Mouse (Mus musculus): ENCODE measurements around the gene Hes3. TPM values are rescaled to one million over a fixed set of nuclear protein-coding genes. Genes with fewer than 3 reads are reported as not detected.

The Hes3 gene
- polyA plus RNA-seq, 1 experiment from 2014 or later = 0.67 TPM

DNA sequence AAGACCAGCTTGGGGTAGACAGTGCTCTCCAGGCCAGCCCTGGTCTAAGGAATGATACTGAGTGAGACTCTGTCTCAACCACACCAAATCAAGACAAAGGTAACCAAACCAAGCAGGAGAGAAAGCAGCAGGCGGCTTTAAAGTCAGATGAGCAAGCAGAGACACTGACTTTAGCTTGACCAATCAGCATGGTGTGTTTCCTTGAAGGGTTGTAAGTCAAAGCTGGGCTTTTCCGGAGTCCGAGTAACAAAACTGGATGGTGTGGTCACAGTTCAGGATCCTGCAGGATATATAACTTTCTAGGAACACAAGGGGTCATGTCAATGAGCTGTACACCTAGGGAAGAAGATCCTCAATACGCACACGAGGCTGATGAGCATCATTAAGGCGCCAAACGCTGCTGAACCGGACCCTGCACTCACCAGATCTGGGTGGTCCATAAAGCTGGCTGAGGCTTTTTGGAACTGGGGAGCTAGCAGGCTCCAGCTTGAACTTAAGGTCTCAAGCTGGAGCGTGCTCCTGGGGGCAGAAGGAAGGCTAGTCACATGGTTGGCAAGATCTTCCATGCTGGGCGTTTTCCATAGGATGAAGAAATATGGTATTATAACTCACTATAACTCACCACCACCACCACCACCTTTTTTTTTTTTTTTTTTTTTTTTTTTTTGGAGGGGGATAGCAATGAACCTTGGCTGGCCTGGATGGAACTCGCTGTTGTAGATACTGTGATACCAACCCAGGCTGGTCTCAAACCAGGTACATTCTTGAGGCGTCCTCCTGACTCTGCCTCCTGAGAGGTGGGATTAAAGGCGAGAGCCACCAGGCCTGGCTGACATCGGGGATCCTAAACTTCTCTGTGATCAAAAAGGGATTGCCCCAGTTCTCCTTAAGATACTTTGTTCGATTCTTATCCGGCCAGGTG, 33.4 kb upstream of the Hes3 start:
- peak; percentile 46 for ATAC-seq (replicated peaks)
- H3K9ac ChIP-seq = no peak overlapping the region
- H3K4me2 ChIP-seq = peak overlapping the region; percentile 30; the same call in 1 of the 2 replicates

DNA sequence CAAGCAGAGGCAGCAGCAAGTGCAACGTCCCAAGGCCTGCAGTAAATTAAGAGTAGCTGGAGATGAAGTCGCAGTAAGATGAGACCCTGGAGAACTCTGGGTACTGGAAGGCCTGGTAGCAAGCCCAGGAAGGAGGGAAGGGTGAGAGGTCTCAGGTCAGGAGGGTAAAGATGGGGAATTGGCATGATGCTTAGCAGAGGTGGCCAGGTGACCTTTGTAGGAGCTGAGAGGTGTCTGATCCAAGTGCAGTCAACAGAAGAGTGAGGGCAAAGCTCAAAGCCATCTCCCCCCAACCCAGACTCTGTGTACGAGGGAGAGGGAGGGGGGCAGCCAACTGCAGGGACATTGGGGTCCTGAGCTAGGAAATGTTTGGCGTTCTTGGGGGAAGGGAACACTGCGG, 30.0 kb upstream of the Hes3 start:
- Histone ChIP-seq H3K27ac (no peak overlapping the region), H3K36me3 (replicated peaks) (no peaks in the 10 kb centered on the region), H3K4me3 (no peak overlapping the region), H3K27me3 (replicated peaks) (peaks cover 20% of the 10 kb centered on the region), H3K9me3 (no peaks in the 10 kb centered on the region), H3K4me1 (peaks cover 7% of the 10 kb centered on the region), H3K9ac (no peak overlapping the region), H3K4me2 (no peak overlapping the region)
- ATAC-seq (replicated peaks) = no peak
- WGBS = 50% methylated on average over 5 of the region's 5 CpGs

More for the DNA sequence above, 33.4 kb upstream of the Hes3 start:
- WGBS = 58% methylated on average over 16 of the region's 16 CpGs
- H3K4me1 ChIP-seq = peaks cover 20% of the 10 kb centered on the region
- no peaks in the 10 kb centered on the region for H3K27me3 ChIP-seq (replicated peaks)
- H3K36me3 ChIP-seq (replicated peaks) = peaks cover 6% of the 10 kb centered on the region; the same call in 1 of the 2 replicates
- no peaks in the 10 kb centered on the region for H3K9me3 ChIP-seq
- no peak overlapping the region for H3K27ac ChIP-seq
- H3K4me3 ChIP-seq = peak overlapping the region; percentile 70

DNA sequence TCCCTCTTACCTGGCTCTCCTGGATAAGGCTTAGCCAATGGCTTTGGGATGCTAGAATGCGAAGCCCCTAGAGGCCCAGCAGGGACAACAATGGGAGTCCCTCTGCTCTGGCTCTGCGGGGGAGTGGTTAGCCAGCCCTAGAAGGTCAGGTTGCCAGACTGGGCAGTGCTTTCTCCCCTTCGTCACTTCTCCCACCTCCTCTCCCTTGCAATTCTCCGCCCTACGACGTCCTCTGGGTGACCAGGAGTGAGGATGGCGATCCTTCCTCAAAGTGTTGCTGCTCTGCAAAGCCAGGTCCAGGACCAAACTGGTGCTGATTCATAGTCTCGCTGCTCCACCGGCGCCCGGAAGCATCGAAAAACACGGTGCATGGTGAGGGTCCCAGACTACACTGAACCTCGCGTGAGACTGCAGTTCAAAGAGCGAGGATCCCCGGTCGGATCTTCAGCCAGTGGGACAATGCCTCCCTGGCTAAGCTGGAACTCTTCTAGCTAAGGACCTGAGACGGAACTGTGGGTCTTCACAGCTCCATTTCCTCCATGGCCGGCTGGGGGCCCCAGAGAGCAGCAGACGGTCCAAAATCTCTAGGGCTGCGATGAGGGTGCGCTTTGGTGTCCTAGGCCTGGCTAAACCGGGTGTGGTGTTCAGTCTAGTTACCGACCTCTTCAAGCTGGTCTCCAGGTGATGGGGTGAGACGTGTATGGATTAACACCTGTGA, 27.2 kb upstream of the Hes3 start, which contains the start of gene Rnf207:
Rnf207 (minus strand) TSS at position 477 of the 718 bp plus-strand sequence.
- Histone ChIP-seq H3K36me3 (replicated peaks) (no peaks in the 10 kb centered on the region), H3K9ac (no peak within 1 kb of the TSS), H3K27ac (no peak within 1 kb of the TSS), H3K4me1 (peaks cover 14% of the 10 kb centered on the region), H3K4me3 (0 out of 2 replicates have a peak within 1 kb of the TSS, but pooled peaks have one; percentile 3), H3K27me3 (replicated peaks) (peaks cover 47% of the 10 kb centered on the region), H3K9me3 (no peaks in the 10 kb centered on the region), H3K4me2 (peak within 1 kb of the TSS; percentile 7)
- ATAC-seq (replicated peaks) = no peak
- WGBS = 4% methylated on average over 26 of the region's 26 CpGs

DNA sequence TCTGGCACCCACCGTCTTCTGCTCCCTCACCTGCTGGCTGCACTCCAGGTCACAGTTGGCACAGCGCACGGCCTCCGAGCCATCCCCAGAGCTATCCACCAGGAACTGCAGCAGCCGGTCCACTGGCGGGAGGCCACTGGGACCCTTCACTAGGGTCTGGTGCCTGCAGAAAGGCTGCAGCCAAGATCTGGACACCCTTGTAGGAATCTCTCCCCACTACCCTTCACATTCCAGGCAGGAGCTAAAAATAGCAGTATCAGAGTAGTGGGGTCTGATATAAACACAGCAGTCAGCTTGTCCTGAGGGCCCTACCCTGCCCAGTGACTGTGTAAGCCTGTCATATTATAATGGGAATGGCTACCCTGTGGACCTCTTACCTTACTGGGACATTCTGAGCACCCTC, 26.2 kb upstream of the Hes3 start:
- Histone ChIP-seq H3K27ac (no peak overlapping the region), H3K4me3 (no peak overlapping the region), H3K9ac (no peak overlapping the region), H3K4me1 (peaks cover 25% of the 10 kb centered on the region), H3K36me3 (replicated peaks) (no peaks in the 10 kb centered on the region), H3K27me3 (replicated peaks) (peaks cover 56% of the 10 kb centered on the region), H3K4me2 (no peak overlapping the region), H3K9me3 (no peaks in the 10 kb centered on the region)
- 86% methylated on average over 6 of the region's 6 CpGs for WGBS
- ATAC-seq (replicated peaks) = no peak

DNA sequence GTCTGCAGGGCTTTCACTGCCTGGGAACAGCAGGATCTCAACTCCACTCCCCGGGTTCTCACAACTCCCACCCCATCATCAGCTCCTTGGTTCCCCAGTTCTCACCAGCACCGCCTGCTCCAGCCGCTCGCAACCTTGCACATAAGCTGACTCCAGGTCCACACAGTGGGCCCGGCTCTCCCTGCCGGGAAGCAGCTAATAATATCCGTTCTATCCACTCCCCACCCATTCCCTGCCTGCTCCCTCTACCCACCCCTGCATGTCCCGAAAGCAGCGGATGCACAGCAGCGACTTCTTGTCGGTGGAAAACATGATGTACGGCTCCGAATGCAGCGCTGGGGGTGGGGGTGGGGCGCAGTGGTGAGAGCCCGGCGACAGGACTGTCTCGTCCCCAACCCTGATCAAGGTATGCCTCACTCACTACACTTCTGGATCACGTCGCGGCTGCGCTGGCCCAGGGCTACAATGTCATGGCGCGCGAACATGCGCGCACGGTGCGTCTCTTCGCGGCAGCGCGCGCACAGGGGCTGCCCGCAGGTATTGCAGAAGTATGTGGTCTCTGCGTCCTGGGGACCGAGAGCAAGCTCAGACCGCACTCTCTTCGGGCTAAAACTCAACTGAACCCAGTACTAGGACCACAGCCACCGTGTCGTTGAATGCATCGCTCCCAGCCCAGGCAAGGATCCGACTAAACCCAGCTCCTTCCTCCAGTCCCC, 24.2 kb upstream of the Hes3 start:
- no peak for ATAC-seq (replicated peaks)
- H3K27me3 ChIP-seq (replicated peaks) = peaks cover 75% of the 10 kb centered on the region
- peak overlapping the region; percentile 61 for H3K4me2 ChIP-seq
- peaks cover 31% of the 10 kb centered on the region for H3K4me1 ChIP-seq
- under 1% methylated on average over 43 of the region's 43 CpGs for WGBS
- peak overlapping the region; percentile 30; the same call in 1 of the 2 replicates for H3K9ac ChIP-seq
- H3K36me3 ChIP-seq (replicated peaks) = no peaks in the 10 kb centered on the region
- no peak overlapping the region for H3K27ac ChIP-seq
- no peaks in the 10 kb centered on the region for H3K9me3 ChIP-seq
- H3K4me3 ChIP-seq = peak overlapping the region; percentile 37

DNA sequence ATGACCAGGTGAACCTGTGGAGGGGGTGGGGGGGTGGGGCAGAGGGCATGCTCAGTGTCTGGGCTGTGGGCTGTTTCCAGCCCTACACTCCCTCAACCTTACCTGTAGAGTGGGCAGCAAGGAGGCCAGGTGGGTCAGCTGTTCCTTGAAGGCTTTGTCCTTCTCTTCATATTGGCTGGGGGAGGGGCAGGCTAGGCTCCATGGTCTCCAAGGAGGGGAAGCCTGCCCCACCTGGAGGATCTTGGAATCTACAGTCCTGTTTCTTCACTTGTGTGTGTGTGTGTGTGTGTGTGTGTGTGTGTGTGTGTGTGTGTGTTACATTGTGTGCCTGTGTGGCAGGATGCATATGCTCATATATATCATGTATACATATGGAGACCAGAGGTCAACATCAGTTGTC, 22.5 kb upstream of the Hes3 start:
- Histone ChIP-seq H3K27me3 (replicated peaks) (peaks cover 77% of the 10 kb centered on the region), H3K4me3 (peak overlapping the region; percentile 37), H3K9me3 (no peaks in the 10 kb centered on the region), H3K9ac (no peak overlapping the region), H3K4me2 (peak overlapping the region; percentile 60), H3K4me1 (peaks cover 31% of the 10 kb centered on the region), H3K36me3 (replicated peaks) (no peaks in the 10 kb centered on the region), H3K27ac (no peak overlapping the region)
- ATAC-seq (replicated peaks) = peak; percentile 49

DNA sequence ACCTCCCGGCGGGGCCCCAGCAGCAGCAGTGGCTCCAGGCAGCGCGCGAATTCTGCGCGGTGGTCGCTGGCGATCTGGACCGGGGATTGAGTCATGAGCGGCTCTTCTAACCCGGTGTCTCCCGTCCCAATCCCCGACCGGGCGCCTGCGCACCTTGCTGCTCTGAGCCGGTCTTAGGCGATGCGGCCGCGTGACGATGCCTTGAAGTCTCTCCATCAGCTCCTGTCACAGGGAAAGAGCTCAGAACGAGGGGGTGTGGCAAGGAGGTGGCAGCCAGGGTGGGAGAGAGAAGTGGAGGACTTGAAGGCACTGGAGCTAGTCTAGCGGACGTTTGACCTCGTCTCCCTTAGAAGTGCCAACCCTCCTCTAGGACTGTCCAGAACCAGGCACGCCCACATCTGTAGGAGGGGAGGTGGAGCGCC, 21.8 kb upstream of the Hes3 start:
- Histone ChIP-seq H3K4me3 (peak overlapping the region; percentile 37), H3K9ac (peak overlapping the region; percentile 43), H3K27me3 (replicated peaks) (peaks cover 74% of the 10 kb centered on the region), H3K36me3 (replicated peaks) (no peaks in the 10 kb centered on the region), H3K4me1 (peaks cover 31% of the 10 kb centered on the region), H3K27ac (no peak overlapping the region), H3K4me2 (peak overlapping the region; percentile 60), H3K9me3 (no peaks in the 10 kb centered on the region)
- peak; percentile 67 for ATAC-seq (replicated peaks)
- under 1% methylated on average over 29 of the region's 29 CpGs for WGBS

DNA sequence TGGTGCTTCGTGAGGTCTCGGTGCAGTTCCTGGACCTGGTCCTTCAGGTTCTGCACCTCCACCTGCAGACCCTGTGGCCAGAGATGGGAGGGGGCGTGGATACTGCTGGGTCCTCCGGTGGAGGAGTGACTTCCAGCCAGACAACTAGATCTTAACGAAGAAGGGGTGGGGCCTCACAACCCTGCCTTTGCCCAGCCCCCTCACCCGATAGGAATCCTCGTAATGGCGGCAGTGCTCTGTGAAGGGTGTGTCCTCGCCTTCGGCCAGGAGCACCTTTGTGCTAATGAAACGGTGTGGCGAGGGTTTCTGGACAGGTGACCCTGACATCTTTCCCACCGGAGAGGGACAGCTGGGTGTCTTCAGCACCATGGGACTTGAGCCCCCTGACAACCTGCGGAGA, 20.7 kb upstream of the Hes3 start:
- no peak overlapping the region for H3K27ac ChIP-seq
- H3K9me3 ChIP-seq = no peaks in the 10 kb centered on the region
- no peaks in the 10 kb centered on the region for H3K36me3 ChIP-seq (replicated peaks)
- peak overlapping the region; percentile 3; the same call in 1 of the 2 replicates for H3K9ac ChIP-seq
- peaks cover 64% of the 10 kb centered on the region for H3K27me3 ChIP-seq (replicated peaks)
- H3K4me3 ChIP-seq = peak overlapping the region; percentile 37
- 3% methylated on average over 14 of the region's 14 CpGs for WGBS
- H3K4me1 ChIP-seq = peaks cover 31% of the 10 kb centered on the region
- peak overlapping the region; percentile 60 for H3K4me2 ChIP-seq
- 0 out of 2 replicates have a peak, but pooled peaks have one; percentile 7 for ATAC-seq (replicated peaks)

DNA sequence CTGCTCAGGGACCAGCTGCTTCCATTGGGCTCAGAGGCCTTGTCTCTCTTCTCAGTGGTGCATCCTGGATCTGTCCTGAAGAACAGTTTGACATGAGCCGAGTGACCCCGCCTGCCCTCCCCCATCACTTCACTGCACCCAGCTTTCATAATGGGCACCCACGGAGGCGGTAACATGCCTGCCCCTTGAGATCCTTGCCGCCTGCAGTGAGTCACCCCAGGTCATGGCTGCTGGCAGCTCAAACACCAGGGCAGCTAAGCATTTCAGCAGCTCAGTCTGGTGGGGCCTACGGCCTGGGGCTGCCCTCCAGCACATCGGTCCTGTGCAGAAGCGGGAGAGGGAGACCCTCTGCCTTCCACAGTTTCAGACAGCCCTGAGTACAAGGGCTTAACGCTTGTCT, 16.1 kb upstream of the Hes3 start:
- no peak overlapping the region for H3K4me3 ChIP-seq
- 0 out of 2 replicates have a peak, but pooled peaks cover 2% of the 10 kb centered on the region for H3K36me3 ChIP-seq (replicated peaks)
- H3K4me1 ChIP-seq = peaks cover 5% of the 10 kb centered on the region
- H3K9me3 ChIP-seq = no peaks in the 10 kb centered on the region
- WGBS = 79% methylated on average over 9 of the region's 9 CpGs
- H3K9ac ChIP-seq = no peak overlapping the region
- ATAC-seq (replicated peaks) = no peak
- H3K27me3 ChIP-seq (replicated peaks) = peaks cover 20% of the 10 kb centered on the region
- no peak overlapping the region for H3K27ac ChIP-seq
- no peak overlapping the region for H3K4me2 ChIP-seq

DNA sequence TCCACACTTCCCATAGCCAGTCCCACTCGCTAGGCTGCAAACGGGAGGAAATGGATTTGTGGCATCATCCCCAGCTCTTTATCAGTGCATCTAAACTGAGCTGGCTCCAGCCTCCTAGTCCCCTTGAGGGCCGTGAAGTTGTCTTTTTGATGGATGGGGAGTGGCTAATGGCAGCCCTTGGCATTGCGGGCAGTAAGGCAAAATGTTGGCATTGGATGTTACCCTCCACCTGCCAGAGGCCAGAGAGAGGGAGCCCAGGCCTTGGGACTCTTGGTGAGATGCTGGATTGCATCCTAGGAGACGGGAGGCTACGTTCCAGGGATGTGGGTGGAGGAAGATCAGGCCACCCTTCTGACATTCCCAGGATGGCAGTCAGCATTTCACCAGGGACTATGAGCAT, 14.5 kb upstream of the Hes3 start:
- H3K9me3 ChIP-seq = no peaks in the 10 kb centered on the region
- ATAC-seq (replicated peaks) = no peak
- H3K27me3 ChIP-seq (replicated peaks) = peaks cover 5% of the 10 kb centered on the region
- H3K4me3 ChIP-seq = no peak overlapping the region
- H3K36me3 ChIP-seq (replicated peaks) = 0 out of 2 replicates have a peak, but pooled peaks cover 2% of the 10 kb centered on the region
- H3K4me1 ChIP-seq = no peaks in the 10 kb centered on the region
- no peak overlapping the region for H3K4me2 ChIP-seq
- H3K9ac ChIP-seq = no peak overlapping the region
- no peak overlapping the region for H3K27ac ChIP-seq
- 87% methylated on average over 6 of the region's 6 CpGs for WGBS

DNA sequence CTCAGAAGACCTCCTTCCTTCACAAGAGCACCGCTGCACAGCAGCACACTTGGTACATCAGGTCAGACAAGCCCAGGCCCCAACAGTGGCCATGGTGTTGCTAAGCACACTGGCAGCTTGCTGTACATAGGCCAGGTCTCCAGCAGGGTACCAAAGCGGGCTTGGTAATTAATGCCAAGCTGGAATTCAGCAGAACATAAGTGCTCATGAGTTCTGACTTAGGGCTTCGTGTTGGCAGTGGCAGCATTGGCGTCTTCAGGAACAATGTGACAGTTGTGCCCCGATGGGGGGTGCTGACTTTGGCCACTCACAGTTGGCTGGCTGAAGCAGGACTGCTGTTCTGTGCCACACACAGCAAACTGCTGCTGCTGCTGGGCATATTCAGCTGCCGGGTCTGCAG, 13.2 kb upstream of the Hes3 start:
- Histone ChIP-seq H3K27me3 (replicated peaks) (no peaks in the 10 kb centered on the region; the same call in 1 of the 2 replicates), H3K9ac (no peak overlapping the region), H3K4me3 (no peak overlapping the region), H3K4me1 (no peaks in the 10 kb centered on the region), H3K4me2 (no peak overlapping the region), H3K9me3 (no peaks in the 10 kb centered on the region), H3K36me3 (replicated peaks) (peaks cover 12% of the 10 kb centered on the region; the same call in 1 of the 2 replicates), H3K27ac (no peak overlapping the region)
- ATAC-seq (replicated peaks) = no peak
- WGBS = 90% methylated on average over 6 of the region's 6 CpGs

Data from midbrain, embryonic 15.5 days (tissue).